Mouse (Mus musculus) myocyte (in vitro differentiated cells): ENCODE measurements around the gene Zfyve1.

ENCODE experiments used
- CEBPB ChIP-seq: IDR thresholded peaks from 2 replicates; pipeline ENCODE4 v1.6.1; 2011; ENCODE audit warnings: mild to moderate bottlenecking, moderate library complexity; ENCODE audit not compliant: poor library complexity, insufficient read depth, severe bottlenecking
- E2F4 ChIP-seq: IDR thresholded peaks from one replicate; pipeline ENCODE4 v1.6.1; 2011; ENCODE audit warnings: mild to moderate bottlenecking, control low read depth, moderate library complexity; ENCODE audit not compliant: insufficient read depth
- MAX ChIP-seq: IDR thresholded peaks from one replicate; pipeline ENCODE4 v1.6.1; 2011; ENCODE audit warnings: low read depth, mild to moderate bottlenecking, control low read depth
- MYOD1 ChIP-seq, 3 experiments: IDR thresholded peaks; one replicate each; pipeline ENCODE4 v1.6.1; 2011; ENCODE audit warnings: control low read depth in 2 of 3, low read depth in 2 of 3, mild to moderate bottlenecking in 2 of 3, moderate library complexity in 1 of 3; ENCODE audit not compliant: insufficient read length in 2 of 3, control insufficient read depth in 1 of 3
- MYOG ChIP-seq, 3 experiments: IDR thresholded peaks; one replicate each; pipeline ENCODE4 v1.6.1; 2011; ENCODE audit warnings: control low read depth in 2 of 3, low read depth in 2 of 3, mild to moderate bottlenecking in 2 of 3; ENCODE audit not compliant: insufficient read length in 2 of 3, control insufficient read depth in 1 of 3, insufficient read depth in 1 of 3
- POLR2A ChIP-seq: IDR thresholded peaks from one replicate; pipeline ENCODE4 v1.6.1; 2011; ENCODE audit warnings: low read depth, mild to moderate bottlenecking, control low read depth, moderate library complexity; ENCODE audit not compliant: insufficient read length
- POLR2AphosphoS2 ChIP-seq: IDR thresholded peaks from one replicate; pipeline ENCODE4 v1.6.1; 2011; ENCODE audit warnings: low read depth, control low read depth; ENCODE audit not compliant: insufficient read length
- REST ChIP-seq: IDR thresholded peaks from one replicate; pipeline ENCODE4 v1.6.1; 2011; ENCODE audit warnings: mild to moderate bottlenecking, control low read depth, moderate library complexity; ENCODE audit not compliant: insufficient read depth, insufficient read length
- TCF12 ChIP-seq: IDR thresholded peaks from one replicate; pipeline ENCODE4 v1.6.1; 2011; ENCODE audit warnings: mild to moderate bottlenecking, control low read depth; ENCODE audit not compliant: poor library complexity, insufficient read depth, severe bottlenecking
- TCF3 ChIP-seq: IDR thresholded peaks from one replicate; pipeline ENCODE4 v1.6.1; 2011; ENCODE audit warnings: low read depth, control low read depth; ENCODE audit not compliant: insufficient read length
- USF1 ChIP-seq: IDR thresholded peaks from one replicate; pipeline ENCODE4 v1.6.1; 2011; ENCODE audit warnings: low read depth, mild to moderate bottlenecking, control low read depth, moderate library complexity

DNA sequence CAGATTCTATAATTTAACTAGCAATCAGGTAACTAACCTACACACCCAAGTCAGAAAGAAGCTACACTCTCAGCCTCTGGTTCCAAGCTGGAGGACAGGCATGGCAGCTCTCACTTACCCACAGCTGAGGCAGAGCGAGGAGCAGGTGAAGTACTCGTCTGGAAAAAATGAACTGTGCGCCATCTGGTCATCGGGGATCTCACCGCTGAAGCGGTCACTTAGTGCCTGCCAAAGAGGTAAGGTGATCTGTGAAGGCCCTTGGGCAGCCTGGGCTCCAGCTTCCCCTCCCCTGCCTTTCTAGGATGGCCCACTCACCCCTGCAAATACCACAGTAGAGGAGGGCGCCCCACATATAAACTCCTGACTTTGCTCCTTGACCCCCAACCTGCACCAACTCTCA lies 38.5 kb downstream of the Zfyve1 start:
- TF ChIP-seq POLR2A = no peak
- TF ChIP-seq POLR2AphosphoS2 = no peak
- no peak for TF ChIP-seq USF1
- no peak for TF ChIP-seq MYOG (IDR thresholded peaks at IDR 0.05; ENCODE audit: control insufficient read depth in 1 of 3, insufficient read depth in 1 of 3, insufficient read length in 2 of 3, low read depth in 2 of 3)
- TF ChIP-seq MYOD1 (IDR thresholded peaks at IDR 0.05; ENCODE audit: control insufficient read depth in 1 of 3, insufficient read length in 2 of 3, low read depth in 2 of 3) = no peak
- no peak for TF ChIP-seq E2F4
- no peak for TF ChIP-seq MAX
- TF ChIP-seq REST = no peak
- no peak for TF ChIP-seq TCF12
- TF ChIP-seq CEBPB = no peak
- no peak for TF ChIP-seq TCF3
